Mouse (Mus musculus) MEL (cell line): ENCODE measurements around the gene Slc36a4. TPM values are rescaled to one million over a fixed set of nuclear protein-coding genes. Genes with fewer than 3 reads are reported as not detected.

Experiments used
- DNase-seq: peaks from one replicate; pipeline ENCODE4 v3.0.0; 2011; ENCODE audit warnings: low read depth, low spot score
- H3K27ac ChIP-seq: 2 replicates; pipeline ENCODE4 v1.5.1; 2012; ENCODE audit warnings: low read depth, mild to moderate bottlenecking, control low read depth, low read length, moderate library complexity; ENCODE audit not compliant: control insufficient read depth
- H3K27me3 ChIP-seq, 2 experiments: fragments of 150-350 bp in 1 of 2; sonication (generic) in 1 of 2; 2 replicates each; pipeline ENCODE4 v1.6.1; 2012; ENCODE audit warnings: low read length in 2 of 2, mild to moderate bottlenecking in 2 of 2, improper control_type of control experiment in 1 of 2, moderate library complexity in 1 of 2; ENCODE audit not compliant: insufficient read depth in 2 of 2, control insufficient read depth in 1 of 2
- H3K36me3 ChIP-seq, 2 experiments: 2 replicates each; pipeline ENCODE4 v1.6.1; 2012 to 2014; ENCODE audit warnings: low read length in 2 of 2, improper control_type of control experiment in 1 of 2, inconsistent platforms in 1 of 2, mild to moderate bottlenecking in 1 of 2; ENCODE audit not compliant: insufficient read depth in 2 of 2, control insufficient read depth in 1 of 2
- H3K4me1 ChIP-seq, 2 experiments: fragments of 150-350 bp in 1 of 2; sonication (generic) in 1 of 2; 2 replicates each; pipeline ENCODE4 v1.6.1; 2012; ENCODE audit warnings: low read length in 2 of 2, improper control_type of control experiment in 1 of 2, mild to moderate bottlenecking in 1 of 2; ENCODE audit not compliant: insufficient read depth in 2 of 2, control insufficient read depth in 1 of 2
- H3K4me3 ChIP-seq, 2 experiments: fragments of 150-350 bp in 1 of 2; sonication (generic) in 1 of 2; 2 replicates each; pipeline ENCODE4 v1.5.1; 2012; ENCODE audit warnings: low read depth in 2 of 2, low read length in 2 of 2, mild to moderate bottlenecking in 2 of 2, moderate library complexity in 2 of 2, control low read depth in 1 of 2, improper control_type of control experiment in 1 of 2; ENCODE audit not compliant: control insufficient read depth in 1 of 2, insufficient read depth in 1 of 2
- H3K79me2 ChIP-seq: 2 replicates; pipeline ENCODE4 v1.6.1; 2012; ENCODE audit warnings: mild to moderate bottlenecking, low read length, moderate library complexity; ENCODE audit not compliant: control insufficient read depth, poor library complexity, insufficient read depth
- H3K9ac ChIP-seq: 2 replicates; pipeline ENCODE4 v1.6.1; 2012; ENCODE audit warnings: low read depth, mild to moderate bottlenecking, control low read depth, low read length, moderate library complexity; ENCODE audit not compliant: control insufficient read depth, poor library complexity, severe bottlenecking
- H3K9me3 ChIP-seq: fragments of 150-350 bp; sonication (generic); replicated peaks from 2 replicates; pipeline ENCODE4 v1.6.1; 2012; ENCODE audit warnings: mild to moderate bottlenecking, low read length, improper control_type of control experiment, moderate library complexity; ENCODE audit not compliant: insufficient read depth
- KAT2A ChIP-seq: conservative IDR thresholded peaks from 2 replicates; pipeline ENCODE4 v1.6.1; 2012; ENCODE audit warnings: low read depth, low read length, improper control_type of control experiment, inconsistent platforms
- MYB ChIP-seq: IDR thresholded peaks from 2 replicates; pipeline ENCODE4 v1.6.1; 2011; ENCODE audit warnings: mild to moderate bottlenecking, low read depth, low read length, improper control_type of control experiment
- MYC ChIP-seq: IDR thresholded peaks from 2 replicates; pipeline ENCODE4 v1.6.1; 2011; ENCODE audit warnings: low read depth, mild to moderate bottlenecking, low read length, improper control_type of control experiment, moderate library complexity
- NRF1 ChIP-seq: IDR thresholded peaks from 2 replicates; pipeline ENCODE4 v1.6.1; 2014; ENCODE audit warnings: low read depth, mild to moderate bottlenecking, inconsistent platforms, low read length, improper control_type of control experiment, moderate library complexity; ENCODE audit not compliant: poor library complexity, insufficient read depth, severe bottlenecking
- POLR2A ChIP-seq, 2 experiments: IDR thresholded peaks; 2 replicates each; pipeline ENCODE4 v1.6.1; 2011 to 2012; ENCODE audit warnings: low read length in 2 of 2, mild to moderate bottlenecking in 2 of 2, control low read depth in 1 of 2, improper control_type of control experiment in 1 of 2, low read depth in 1 of 2, moderate library complexity in 1 of 2; ENCODE audit not compliant: control insufficient read depth in 1 of 2, insufficient read depth in 1 of 2, poor library complexity in 1 of 2
- POLR2AphosphoS5 ChIP-seq: IDR thresholded peaks from 2 replicates; pipeline ENCODE4 v1.6.1; 2012; ENCODE audit warnings: low read depth, borderline replicate concordance, mild to moderate bottlenecking, inconsistent platforms, low read length, moderate library complexity, mixed read lengths
- SIN3A ChIP-seq: IDR thresholded peaks from 2 replicates; pipeline ENCODE4 v1.6.1; 2012; ENCODE audit warnings: low read length, improper control_type of control experiment, inconsistent platforms
- SMC3 ChIP-seq: IDR thresholded peaks from 2 replicates; pipeline ENCODE4 v1.6.1; 2011; ENCODE audit warnings: low read depth, low read length, improper control_type of control experiment
- TCF12 ChIP-seq: IDR thresholded peaks from 2 replicates; pipeline ENCODE4 v1.6.1; 2014; ENCODE audit warnings: low read depth, mild to moderate bottlenecking, inconsistent platforms, low read length, improper control_type of control experiment, moderate library complexity
- UBTF ChIP-seq: IDR thresholded peaks from 2 replicates; pipeline ENCODE4 v1.6.1; 2012; ENCODE audit warnings: low read depth, mild to moderate bottlenecking, inconsistent platforms, low read length, improper control_type of control experiment, moderate library complexity, borderline replicate concordance; ENCODE audit not compliant: insufficient read depth
- USF1 ChIP-seq: IDR thresholded peaks from 2 replicates; pipeline ENCODE4 v1.6.1; 2014; ENCODE audit warnings: low read depth, mild to moderate bottlenecking, inconsistent platforms, low read length, improper control_type of control experiment, moderate library complexity
- USF2 ChIP-seq, 2 experiments: IDR thresholded peaks; 2 replicates each; pipeline ENCODE4 v1.6.1; 2011 to 2012; ENCODE audit warnings: improper control_type of control experiment in 2 of 2, low read length in 2 of 2, borderline replicate concordance in 1 of 2, inconsistent platforms in 1 of 2, low read depth in 1 of 2, mild to moderate bottlenecking in 1 of 2; ENCODE audit not compliant: insufficient read depth in 1 of 2
- ZC3H11A ChIP-seq: IDR thresholded peaks from 2 replicates; pipeline ENCODE4 v1.6.1; 2012; ENCODE audit warnings: low read depth, mild to moderate bottlenecking, inconsistent platforms, low read length, improper control_type of control experiment
- ZKSCAN1 ChIP-seq: IDR thresholded peaks from 2 replicates; pipeline ENCODE4 v1.6.1; 2012; ENCODE audit warnings: low read depth, mild to moderate bottlenecking, inconsistent platforms, low read length, improper control_type of control experiment, moderate library complexity
- ZMIZ1 ChIP-seq: IDR thresholded peaks from 2 replicates; pipeline ENCODE4 v1.6.1; 2012; ENCODE audit warnings: low read depth, mild to moderate bottlenecking, inconsistent platforms, low read length, improper control_type of control experiment, moderate library complexity
- polyA plus RNA-seq, 2 experiments: library from polyadenylated mRNA; stranded (reverse) in 1 of 2; unstranded in 1 of 2; fragments of >175 nt in 1 of 2; fragments of >200 nt in 1 of 2; gene quantifications; 2 replicates each; pipeline versions ENCODE4 v1.2.1 to v1.2.4; 2012; ENCODE audit warnings: low replicate concordance in 2 of 2, low read depth in 1 of 2; ENCODE audit not compliant: insufficient read length in 2 of 2, insufficient read depth in 1 of 2, missing spikeins in 1 of 2
- total RNA-seq: library from RNA; depleted of rRNA; stranded (reverse); fragments of 300-350 nt; gene quantifications from 2 replicates; pipeline ENCODE4 v1.2.3, GENCODE M21; 2012

Slc36a4 gene
- total and polyA plus RNA-seq, 3 experiments: not detected

GRCm38 (mm10) chr9:15669452-15669851 is 40.1 kb upstream of the Slc36a4 start:
- Histone ChIP-seq H3K4me1 (no peaks in the 10 kb centered on the region), H3K27ac (no peak overlapping the region), H3K36me3 (no peaks in the 10 kb centered on the region), H3K9ac (no peak overlapping the region), H3K4me3 (no peak overlapping the region), H3K9me3 (no peaks in the 10 kb centered on the region), H3K79me2 (no peaks in the 10 kb centered on the region), H3K27me3 (no peaks in the 10 kb centered on the region)
- no peak for DNase-seq
- TF ChIP-seq ZKSCAN1 (no peak), ZC3H11A (no peak), USF1 (no peak), MYB (no peak), POLR2AphosphoS5 (no peak)
- TF ChIP-seq, all 39 proteins: peak for 0

DNA sequence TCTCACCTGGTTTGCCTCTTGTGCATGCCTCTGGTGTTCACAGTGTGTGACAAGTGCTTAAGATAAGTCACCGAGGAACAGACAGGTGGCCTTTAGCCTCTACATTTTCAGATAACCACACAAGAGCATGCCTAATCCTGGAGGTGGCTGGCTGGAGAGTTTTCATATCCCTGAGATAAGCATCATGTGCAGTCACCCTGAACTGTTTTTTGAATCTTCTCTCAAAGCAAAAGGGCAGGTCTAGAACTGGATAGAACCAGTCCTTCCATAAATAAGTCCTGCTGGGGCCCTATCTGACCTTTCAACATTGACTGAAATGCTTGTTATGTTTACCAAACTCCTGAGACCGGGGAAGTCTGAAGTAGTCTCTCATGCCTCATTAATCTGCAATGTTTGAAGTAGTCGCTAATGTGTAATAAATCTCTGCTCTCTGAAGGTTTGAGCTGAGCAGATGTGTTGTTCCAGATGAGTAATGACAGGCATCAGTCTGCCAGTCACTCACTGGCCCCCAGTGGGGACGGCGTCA is 39.5 kb upstream of the Slc36a4 start:
- Histone ChIP-seq H3K27ac (no peak overlapping the region), H3K9me3 (no peaks in the 10 kb centered on the region), H3K4me1 (no peaks in the 10 kb centered on the region), H3K79me2 (no peaks in the 10 kb centered on the region), H3K36me3 (no peaks in the 10 kb centered on the region), H3K27me3 (no peaks in the 10 kb centered on the region), H3K4me3 (no peak overlapping the region), H3K9ac (no peak overlapping the region)
- no peak for DNase-seq
- TF ChIP-seq SIN3A: no peak
- TF ChIP-seq ZC3H11A: no peak

GRCm38 (mm10) chr9:15672251-15672650 is 37.3 kb upstream of the Slc36a4 start:
- Histone ChIP-seq H3K27me3 (no peaks in the 10 kb centered on the region), H3K4me3 (no peak overlapping the region), H3K36me3 (no peaks in the 10 kb centered on the region), H3K79me2 (no peaks in the 10 kb centered on the region), H3K27ac (no peak overlapping the region), H3K4me1 (no peaks in the 10 kb centered on the region), H3K9ac (no peak overlapping the region), H3K9me3 (no peaks in the 10 kb centered on the region)
- no peak for DNase-seq
- TF ChIP-seq NRF1 (no peak), USF2 (IDR thresholded peaks at IDR 0.05; ENCODE audit: borderline replicate concordance in 1 of 2, insufficient read depth in 1 of 2, low read depth in 1 of 2, low read length in 2 of 2) (no peak), MYB (no peak), POLR2A (IDR thresholded peaks at IDR 0.05; ENCODE audit: control insufficient read depth in 1 of 2, insufficient read depth in 1 of 2, low read depth in 1 of 2, low read length in 2 of 2, poor library complexity in 1 of 2) (no peak), TCF12 (no peak), SMC3 (no peak), MYC (no peak), POLR2AphosphoS5 (no peak), ZMIZ1 (no peak), KAT2A (no peak), UBTF (no peak)
